Mouse (Mus musculus): ENCODE results near the gene Zfp748.
A peak's percentile ranks its signal among the peaks of the same experiment; 100 is the strongest.

The Zfp748 gene

GRCm38 (mm10) chr13:67553730-67554129 is at the start of gene Zfp748:
Zfp748 (minus strand) TSS chr13:67553830.
- DNase-seq (ENCODE audit: low spot score in 2 of 2): no peak

- DNase-seq (ENCODE audit: low spot score in 2 of 2): no peak
Observed at GRCm38 (mm10) chr13:67572591-67573189, 19.1 kb upstream of the Zfp748 start.

- DNase-seq (ENCODE audit: low spot score in 2 of 2): peak; percentile 74 to 85
Observed at GRCm38 (mm10) chr13:67552505-67553346, 904 bp downstream of the Zfp748 start.

GRCm38 (mm10) chr13:67545941-67546340 is 7.7 kb downstream of the Zfp748 start:
- DNase-seq (ENCODE audit: low spot score in 2 of 2): no peak

GRCm38 (mm10) chr13:67527049-67527730 is 26.4 kb downstream of the Zfp748 start:
- no peak for DNase-seq (ENCODE audit: low spot score in 2 of 2)

- DNase-seq (ENCODE audit: low spot score in 2 of 2): peak; percentile 85 to 92
Observed at GRCm38 (mm10) chr13:67525753-67526410, 27.7 kb downstream of the Zfp748 start, which contains the start of the genes Gm26965 and Zfp87. Gm26965 (minus strand) TSS chr13:67526151. Zfp87 (minus strand) TSS chr13:67526177.

GRCm38 (mm10) chr13:67500908-67501307 is 52.7 kb downstream of the Zfp748 start:
- DNase-seq (ENCODE audit: low spot score in 2 of 2): no peak

- peak; percentile 70 to 81 for DNase-seq (ENCODE audit: low spot score in 2 of 2)
Observed at GRCm38 (mm10) chr13:67500084-67500719, 53.4 kb downstream of the Zfp748 start, which contains the start of gene Zfp58. Zfp58 (minus strand) TSS chr13:67500555.

- DNase-seq (ENCODE audit: low spot score in 2 of 2): no peak
Observed at GRCm38 (mm10) chr13:67495631-67496030, 58.0 kb downstream of the Zfp748 start.
